Mouse (Mus musculus) midbrain, embryonic 13.5 days (tissue): ENCODE data around the gene Faah. TPM values are rescaled to one million over a fixed set of nuclear protein-coding genes. Genes with fewer than 3 reads are reported as not detected.

Experiments used
- ATAC-seq: fragments of 200-750 bp; cut with Nextera tagmentation; 2 replicates; pipeline ENCODE4 v1.8.0; 2017; ENCODE audit warnings: mild to moderate bottlenecking, moderate TSS enrichment, moderate library complexity
- H3K27ac ChIP-seq: fragments of 300-500 bp; sonication (generic); 2 replicates; pipeline ENCODE4 v1.5.1; 2015; ENCODE audit warnings: inconsistent platforms, mild to moderate bottlenecking, moderate library complexity
- H3K27me3 ChIP-seq: fragments of 300-500 bp; sonication (generic); 2 replicates; pipeline ENCODE4 v1.6.1; 2015; ENCODE audit warnings: mild to moderate bottlenecking, inconsistent platforms
- H3K36me3 ChIP-seq: fragments of 300-500 bp; sonication (generic); 2 replicates; pipeline ENCODE4 v1.6.1; 2015; ENCODE audit warnings: mild to moderate bottlenecking, inconsistent platforms
- H3K4me1 ChIP-seq: fragments of 300-500 bp; sonication (generic); replicated peaks from 2 replicates; pipeline ENCODE4 v1.6.1; 2015; ENCODE audit warnings: inconsistent platforms
- H3K4me2 ChIP-seq: fragments of 300-500 bp; sonication (generic); replicated peaks from 2 replicates; pipeline ENCODE4 v1.6.1; 2015; ENCODE audit warnings: moderate library complexity, mild to moderate bottlenecking, inconsistent platforms
- H3K4me3 ChIP-seq: fragments of 300-500 bp; sonication (generic); replicated peaks from 2 replicates; pipeline ENCODE4 v1.5.1; 2015; ENCODE audit warnings: mild to moderate bottlenecking, inconsistent platforms
- H3K9ac ChIP-seq: fragments of 300-500 bp; sonication (generic); replicated peaks from 2 replicates; pipeline ENCODE4 v1.6.1; 2015; ENCODE audit warnings: mild to moderate bottlenecking, inconsistent platforms
- H3K9me3 ChIP-seq: fragments of 300-500 bp; sonication (generic); 2 replicates; pipeline ENCODE4 v1.6.1; 2016; ENCODE audit warnings: mild to moderate bottlenecking, inconsistent platforms
- WGBS: fragments of 180-500 bp; shearing (Covaris S2); methylation state at CpG from one replicate; pipeline ENCODE4 v1.1.7; 2015; 5-methylcytosine and 5-hydroxymethylcytosine counted together
- polyA plus RNA-seq: library from polyadenylated mRNA; unstranded; fragments of >200 nt; fragmentation: Nextera tagmentation; extraction: Ambion mirVana; gene quantifications from 2 replicates; pipeline ENCODE4 v1.2.1, GENCODE M21; 2015

The Faah gene
- 9.5 and 11.3 TPM in 2 replicates for polyA plus RNA-seq

- ATAC-seq = no peak; the same call in 1 of the 2 replicates
- H3K4me3 ChIP-seq = peak within 1 kb of the TSS; percentile 70
- peaks cover 14% of the 10 kb centered on the region for H3K4me1 ChIP-seq
- H3K36me3 ChIP-seq = no peaks in the 10 kb centered on the region
- H3K27ac ChIP-seq = peak within 1 kb of the TSS; percentile 58
- peaks cover 61% of the 10 kb centered on the region for H3K27me3 ChIP-seq
- no peaks in the 10 kb centered on the region for H3K9me3 ChIP-seq
- peak within 1 kb of the TSS; percentile 87 for H3K9ac ChIP-seq
- 9% methylated on average over 18 of the region's 18 CpGs for WGBS
- peak within 1 kb of the TSS; percentile 96 for H3K4me2 ChIP-seq
Measured at GRCm38 (mm10) chr4:116017902-116018746, at the start of gene Faah. Faah (minus strand) TSS chr4:116017926.

GRCm38 (mm10) chr4:116063855-116064254, 46.1 kb upstream of the Faah start:
- Histone ChIP-seq H3K9ac (no peak overlapping the region), H3K4me2 (no peak overlapping the region), H3K36me3 (peaks cover 32% of the 10 kb centered on the region), H3K27ac (no peak overlapping the region), H3K4me1 (no peaks in the 10 kb centered on the region), H3K4me3 (no peak overlapping the region), H3K27me3 (no peaks in the 10 kb centered on the region), H3K9me3 (no peaks in the 10 kb centered on the region)
- ATAC-seq = no peak
- 34% methylated on average over 1 of the region's 1 CpGs for WGBS

GRCm38 (mm10) chr4:116059012-116059726, 41.4 kb upstream of the Faah start:
- ATAC-seq = no peak
- Histone ChIP-seq H3K27me3 (no peaks in the 10 kb centered on the region), H3K9ac (no peak overlapping the region), H3K36me3 (no peaks in the 10 kb centered on the region), H3K4me1 (peaks cover 5% of the 10 kb centered on the region), H3K27ac (no peak overlapping the region), H3K4me2 (no peak overlapping the region), H3K4me3 (no peak overlapping the region), H3K9me3 (no peaks in the 10 kb centered on the region)
- WGBS = 81% methylated on average over 5 of the region's 5 CpGs

- ATAC-seq = no peak
- Histone ChIP-seq H3K9me3 (no peaks in the 10 kb centered on the region), H3K9ac (no peak overlapping the region), H3K27ac (no peak overlapping the region), H3K36me3 (no peaks in the 10 kb centered on the region), H3K27me3 (no peaks in the 10 kb centered on the region), H3K4me3 (no peak overlapping the region), H3K4me2 (no peak overlapping the region), H3K4me1 (peaks cover 12% of the 10 kb centered on the region)
- 3% methylated on average over 1 of the region's 1 CpGs for WGBS
Measured at GRCm38 (mm10) chr4:116057559-116057958, 39.8 kb upstream of the Faah start.

GRCm38 (mm10) chr4:116053399-116053961, 35.8 kb upstream of the Faah start, which contains the start of gene Nsun4:
Nsun4 (minus strand) TSS chr4:116053876.
- H3K27ac ChIP-seq = peak within 1 kb of the TSS; percentile 86
- ATAC-seq = peak; percentile 96
- H3K4me1 ChIP-seq = peaks cover 16% of the 10 kb centered on the region
- H3K36me3 ChIP-seq = no peaks in the 10 kb centered on the region
- no peaks in the 10 kb centered on the region for H3K9me3 ChIP-seq
- no peaks in the 10 kb centered on the region for H3K27me3 ChIP-seq
- H3K9ac ChIP-seq = peak within 1 kb of the TSS; percentile 62
- WGBS = under 1% methylated on average over 35 of the region's 35 CpGs
- H3K4me2 ChIP-seq = peak within 1 kb of the TSS; percentile 68
- peak within 1 kb of the TSS; percentile 58 for H3K4me3 ChIP-seq

GRCm38 (mm10) chr4:116052526-116053293, 35.0 kb upstream of the Faah start:
- H3K4me1 ChIP-seq = peaks cover 16% of the 10 kb centered on the region
- WGBS = 9% methylated on average over 22 of the region's 22 CpGs
- peaks cover 6% of the 10 kb centered on the region for H3K36me3 ChIP-seq
- H3K27me3 ChIP-seq = no peaks in the 10 kb centered on the region
- H3K9me3 ChIP-seq = no peaks in the 10 kb centered on the region
- peak; percentile 44 for ATAC-seq
- H3K27ac ChIP-seq = peak overlapping the region; percentile 86
- peak overlapping the region; percentile 68 for H3K4me2 ChIP-seq
- peak overlapping the region; percentile 58 for H3K4me3 ChIP-seq
- H3K9ac ChIP-seq = peak overlapping the region; percentile 62

- Histone ChIP-seq H3K9ac (no peak overlapping the region), H3K27ac (no peak overlapping the region), H3K4me3 (no peak overlapping the region), H3K36me3 (peaks cover 12% of the 10 kb centered on the region), H3K27me3 (no peaks in the 10 kb centered on the region), H3K4me2 (no peak overlapping the region), H3K9me3 (no peaks in the 10 kb centered on the region), H3K4me1 (peaks cover 12% of the 10 kb centered on the region)
- WGBS = 83% methylated on average over 3 of the region's 3 CpGs
- ATAC-seq = no peak
Measured at GRCm38 (mm10) chr4:116049211-116049610, 31.5 kb upstream of the Faah start.

GRCm38 (mm10) chr4:116048130-116048920, 30.6 kb upstream of the Faah start:
- Histone ChIP-seq H3K9ac (no peak overlapping the region), H3K4me2 (no peak overlapping the region), H3K4me3 (no peak overlapping the region), H3K27ac (no peak overlapping the region), H3K9me3 (no peaks in the 10 kb centered on the region), H3K36me3 (peaks cover 16% of the 10 kb centered on the region), H3K27me3 (no peaks in the 10 kb centered on the region), H3K4me1 (peaks cover 10% of the 10 kb centered on the region)
- 86% methylated on average over 7 of the region's 7 CpGs for WGBS
- no peak for ATAC-seq

- no peak overlapping the region for H3K9ac ChIP-seq
- H3K27me3 ChIP-seq = no peaks in the 10 kb centered on the region
- no peaks in the 10 kb centered on the region for H3K9me3 ChIP-seq
- H3K4me1 ChIP-seq = peaks cover 5% of the 10 kb centered on the region
- no peak overlapping the region for H3K4me3 ChIP-seq
- no peak for ATAC-seq
- WGBS = 98% methylated on average over 1 of the region's 1 CpGs
- H3K36me3 ChIP-seq = peaks cover 20% of the 10 kb centered on the region
- no peak overlapping the region for H3K4me2 ChIP-seq
- H3K27ac ChIP-seq = no peak overlapping the region
Measured at GRCm38 (mm10) chr4:116047681-116048080, 30.0 kb upstream of the Faah start.

GRCm38 (mm10) chr4:116046604-116047003, 28.9 kb upstream of the Faah start:
- peaks cover 27% of the 10 kb centered on the region for H3K36me3 ChIP-seq
- no peak overlapping the region for H3K4me2 ChIP-seq
- WGBS = 96% methylated on average over 2 of the region's 2 CpGs

GRCm38 (mm10) chr4:116042186-116042585, 24.5 kb upstream of the Faah start:
- Histone ChIP-seq H3K9me3 (no peaks in the 10 kb centered on the region), H3K4me2 (no peak overlapping the region), H3K27ac (no peak overlapping the region), H3K9ac (no peak overlapping the region), H3K4me3 (no peak overlapping the region), H3K36me3 (peaks cover 19% of the 10 kb centered on the region), H3K4me1 (no peaks in the 10 kb centered on the region), H3K27me3 (no peaks in the 10 kb centered on the region)
- ATAC-seq = no peak
- WGBS = 84% methylated on average over 3 of the region's 3 CpGs

More at GRCm38 (mm10) chr4:116046604-116047003, 28.9 kb upstream of the Faah start:
- no peaks in the 10 kb centered on the region for H3K4me1 ChIP-seq
- H3K9ac ChIP-seq = no peak overlapping the region
- H3K27ac ChIP-seq = no peak overlapping the region
- no peaks in the 10 kb centered on the region for H3K27me3 ChIP-seq
- H3K4me3 ChIP-seq = no peak overlapping the region
- no peaks in the 10 kb centered on the region for H3K9me3 ChIP-seq
- ATAC-seq = no peak
